Mouse (Mus musculus) kidney, adult 2 months (tissue): ENCODE data around the gene Apmap. TPM values are rescaled to one million over a fixed set of nuclear protein-coding genes. Genes with fewer than 3 reads are reported as not detected.
A peak's percentile ranks its signal among the peaks of the same experiment; 100 is the strongest.

Source experiments
- DNase-seq: peaks from one replicate; pipeline ENCODE4 v3.0.0; 2021
- H3K27ac ChIP-seq: fragments of 200-500 bp; 2 replicates; pipeline ENCODE4 v1.5.1; 2012; ENCODE audit warnings: low read depth, low read length, control low read depth, inconsistent platforms; ENCODE audit not compliant: insufficient read depth
- H3K27me3 ChIP-seq: fragments of 200-500 bp; replicated peaks from 2 replicates; pipeline ENCODE4 v1.6.1; 2012; ENCODE audit warnings: mild to moderate bottlenecking, moderate library complexity, low read length, inconsistent platforms; ENCODE audit not compliant: control insufficient read depth, insufficient read depth
- H3K36me3 ChIP-seq: fragments of 200-500 bp; 2 replicates; pipeline ENCODE4 v1.6.1; 2012; ENCODE audit warnings: mild to moderate bottlenecking, moderate library complexity, low read length, inconsistent platforms; ENCODE audit not compliant: control insufficient read depth, insufficient read depth
- H3K4me1 ChIP-seq: fragments of 200-500 bp; 2 replicates; pipeline ENCODE4 v1.6.1; 2011; ENCODE audit warnings: low read length; ENCODE audit not compliant: control insufficient read depth, insufficient read depth
- H3K4me3 ChIP-seq: fragments of 200-500 bp; 2 replicates; pipeline ENCODE4 v1.5.1; 2011; ENCODE audit warnings: mild to moderate bottlenecking, low read depth, low read length, control low read depth; ENCODE audit not compliant: insufficient read depth
- CTCF ChIP-seq: fragments of 200-500 bp; conservative IDR thresholded peaks from 2 replicates; pipeline ENCODE4 v1.5.1; 2011; ENCODE audit warnings: low read depth, mild to moderate bottlenecking, control low read depth, low read length, moderate library complexity, mixed read lengths; ENCODE audit not compliant: insufficient read depth, insufficient read length
- POLR2A ChIP-seq: fragments of 200-500 bp; IDR thresholded peaks from one replicate; pipeline ENCODE4 v1.6.1; 2011; ENCODE audit warnings: low read depth, low read length, control low read depth
- WGBS: fragments of 180-500 bp; shearing (Covaris S2); methylation state at CpG from one replicate; pipeline ENCODE4 v1.1.7; 2018; 5-methylcytosine and 5-hydroxymethylcytosine counted together
- polyA plus RNA-seq: library from polyadenylated mRNA; depleted of rRNA; stranded (reverse); fragments of >200 nt; gene quantifications from 2 replicates; pipeline ENCODE4 v1.2.3, GENCODE M21; 2012

Gene Apmap
- polyA plus RNA-seq, 1 experiment: 172 TPM

DNA sequence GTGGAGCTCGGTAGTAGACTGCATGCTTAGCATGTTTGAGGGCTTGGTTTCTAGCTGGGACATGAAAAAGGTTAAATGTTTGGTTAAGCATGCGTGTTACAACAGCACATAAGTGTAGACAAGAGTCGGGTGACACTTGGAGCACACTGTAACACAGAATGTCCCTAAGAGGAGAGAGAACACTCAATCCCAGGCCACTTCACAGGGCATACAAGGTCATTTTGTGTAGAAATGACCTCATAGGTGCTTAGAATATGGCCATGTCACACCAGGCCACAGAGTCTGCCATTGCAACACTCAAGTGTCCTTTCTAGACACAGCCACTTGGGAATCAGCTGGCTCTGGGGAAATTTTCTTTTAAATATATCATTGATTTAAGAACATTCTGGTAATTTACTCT lies 15.6 kb upstream of the Apmap start:
- 87% methylated on average over 3 of the region's 3 CpGs for WGBS
- H3K36me3 ChIP-seq: no peaks in the 10 kb centered on the region; the same call in 1 of the 2 replicates

DNA sequence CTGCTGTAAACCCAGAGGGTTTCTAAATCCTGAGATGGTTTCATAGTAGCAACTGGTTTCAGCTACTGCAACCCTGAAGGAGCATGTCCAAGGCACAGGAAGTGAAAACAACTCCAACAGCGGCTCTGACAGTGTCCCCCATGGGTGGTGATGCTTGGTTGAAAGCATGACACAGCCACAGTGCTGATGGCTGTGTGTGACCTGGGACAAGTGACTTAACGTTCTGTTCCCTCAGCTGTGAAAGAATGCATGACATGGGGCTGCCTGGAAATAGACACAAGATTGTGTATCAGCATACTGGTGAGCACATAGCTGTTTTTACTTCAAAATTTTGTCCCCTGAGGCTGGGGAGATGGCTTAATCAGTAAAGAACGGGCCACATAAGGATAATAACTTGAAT lies 13.3 kb upstream of the Apmap start:
- no peak overlapping the region for H3K4me3 ChIP-seq
- no peaks in the 10 kb centered on the region; the same call in 1 of the 2 replicates for H3K36me3 ChIP-seq
- no peaks in the 10 kb centered on the region for H3K4me1 ChIP-seq
- no peak for DNase-seq
- H3K27me3 ChIP-seq: no peaks in the 10 kb centered on the region
- no peak overlapping the region for H3K27ac ChIP-seq
- TF ChIP-seq POLR2A (no peak), CTCF (no peak)
- WGBS: 59% methylated on average over 3 of the region's 3 CpGs

More for the DNA sequence above, 15.6 kb upstream of the Apmap start:
- Histone ChIP-seq H3K4me3 (no peak overlapping the region), H3K27me3 (no peaks in the 10 kb centered on the region), H3K4me1 (no peaks in the 10 kb centered on the region), H3K27ac (no peak overlapping the region)
- TF ChIP-seq POLR2A (no peak), CTCF (no peak)
- DNase-seq: no peak

GRCm38 (mm10) chr2:150610097-150610496 lies 1.7 kb upstream of the Apmap start:
- peaks cover 7% of the 10 kb centered on the region; the same call in 1 of the 2 replicates for H3K4me1 ChIP-seq
- no peak overlapping the region for H3K27ac ChIP-seq
- TF ChIP-seq POLR2A: no peak
- no peak for TF ChIP-seq CTCF
- 77% methylated on average over 3 of the region's 3 CpGs for WGBS
- no peak for DNase-seq
- peaks cover 1% of the 10 kb centered on the region; the same call in 1 of the 2 replicates for H3K36me3 ChIP-seq
- no peak overlapping the region for H3K4me3 ChIP-seq
- H3K27me3 ChIP-seq: no peaks in the 10 kb centered on the region

DNA sequence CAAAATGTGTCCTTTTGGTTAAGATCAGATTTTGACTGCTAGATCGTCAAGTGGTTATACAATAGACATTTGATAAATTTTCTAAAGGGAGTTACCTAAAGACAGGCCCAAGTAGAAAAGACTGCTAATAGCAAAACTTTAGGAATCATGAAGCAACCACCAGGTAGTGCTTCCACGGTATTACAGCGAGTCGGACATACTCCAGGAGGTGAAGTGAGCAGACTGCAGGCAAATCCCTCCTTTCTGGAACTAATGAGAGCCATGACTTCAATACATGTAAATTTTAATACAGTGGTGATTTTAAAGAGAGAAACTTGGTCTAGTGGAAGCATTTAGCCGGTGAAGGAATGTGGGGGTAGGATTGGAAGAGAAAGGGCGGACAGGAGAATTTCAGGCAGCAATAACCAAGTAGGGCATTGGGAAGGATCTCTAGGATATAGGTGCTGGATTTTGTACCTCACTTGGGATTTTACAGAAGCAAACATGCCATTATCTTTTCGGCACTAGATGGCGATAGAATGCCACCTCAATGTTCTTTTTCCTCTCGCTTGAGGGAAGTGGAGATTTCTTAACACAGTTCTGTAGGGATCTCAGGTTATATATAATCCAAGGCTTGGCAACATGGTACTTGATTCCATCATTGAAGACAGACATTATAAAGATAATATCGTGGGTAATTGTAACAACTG lies 649 bp upstream of the Apmap start:
- WGBS: 1% methylated on average over 10 of the region's 10 CpGs
- TF ChIP-seq POLR2A (no peak), CTCF (0 out of 2 replicates have a peak, but pooled peaks have one; percentile 15)
- H3K36me3 ChIP-seq: peaks cover 1% of the 10 kb centered on the region; the same call in 1 of the 2 replicates
- H3K27ac ChIP-seq: no peak overlapping the region
- H3K27me3 ChIP-seq: no peaks in the 10 kb centered on the region
- peaks cover 11% of the 10 kb centered on the region; the same call in 1 of the 2 replicates for H3K4me1 ChIP-seq
- peak; percentile 80 for DNase-seq
- peak overlapping the region; percentile 95; the same call in 1 of the 2 replicates for H3K4me3 ChIP-seq

GRCm38 (mm10) chr2:150607086-150607485 lies 1.3 kb downstream of the Apmap start:
- Histone ChIP-seq H3K4me3 (no peak overlapping the region), H3K4me1 (peaks cover 11% of the 10 kb centered on the region; the same call in 1 of the 2 replicates), H3K27ac (no peak overlapping the region), H3K27me3 (no peaks in the 10 kb centered on the region), H3K36me3 (peaks cover 1% of the 10 kb centered on the region; the same call in 1 of the 2 replicates)
- DNase-seq: no peak
- TF ChIP-seq CTCF (no peak), POLR2A (no peak)
- WGBS: 59% methylated on average over 1 of the region's 1 CpGs

DNA sequence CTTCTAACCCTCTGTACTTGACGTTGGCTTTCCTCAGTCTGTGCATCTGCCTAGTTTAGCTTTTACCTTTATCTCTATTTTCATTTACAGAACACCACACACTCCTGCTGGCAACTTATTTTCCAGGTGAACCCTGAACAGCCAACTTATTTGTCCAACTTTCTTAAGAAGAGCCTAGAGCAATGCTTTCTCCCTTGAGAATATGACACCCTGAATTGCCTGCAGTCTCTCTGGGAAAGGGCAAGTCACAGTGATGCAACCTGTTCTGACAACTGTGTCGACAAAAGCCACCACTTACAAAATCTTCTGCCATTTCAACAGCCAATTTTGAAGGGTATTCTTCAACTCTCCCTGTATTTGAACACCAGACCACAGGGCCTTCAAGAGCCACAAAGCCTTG lies 3.6 kb downstream of the Apmap start:
- no peak for DNase-seq
- peak overlapping the region; percentile 9; the same call in 1 of the 2 replicates for H3K27ac ChIP-seq
- no peak overlapping the region for H3K4me3 ChIP-seq
- 71% methylated on average over 2 of the region's 2 CpGs for WGBS
- TF ChIP-seq CTCF: no peak
- TF ChIP-seq POLR2A: no peak
- peaks cover 1% of the 10 kb centered on the region; the same call in 1 of the 2 replicates for H3K36me3 ChIP-seq
- H3K4me1 ChIP-seq: peaks cover 16% of the 10 kb centered on the region; the same call in 1 of the 2 replicates
- no peaks in the 10 kb centered on the region for H3K27me3 ChIP-seq

DNA sequence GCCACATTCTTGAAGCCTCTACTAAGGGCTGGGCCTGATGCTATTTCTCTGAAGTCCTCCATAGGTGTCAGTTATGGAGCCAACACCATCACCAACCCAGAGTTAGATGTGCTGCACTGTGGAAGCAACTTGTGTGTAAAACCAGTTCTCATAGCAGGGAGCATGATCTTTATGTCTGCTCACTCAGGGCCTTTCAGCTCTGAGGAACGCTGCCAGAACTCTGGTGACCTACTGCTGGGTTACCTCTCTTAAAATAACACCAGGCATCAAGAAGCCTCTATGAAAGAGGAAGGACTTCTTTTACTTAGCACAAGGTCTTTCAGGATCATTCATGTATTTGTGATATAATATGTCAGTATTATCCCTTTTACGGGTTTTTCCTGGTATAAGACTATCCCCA lies 6.2 kb downstream of the Apmap start:
- Histone ChIP-seq H3K4me1 (peaks cover 14% of the 10 kb centered on the region; the same call in 1 of the 2 replicates), H3K36me3 (peaks cover 1% of the 10 kb centered on the region; the same call in 1 of the 2 replicates), H3K4me3 (no peak overlapping the region), H3K27me3 (no peaks in the 10 kb centered on the region), H3K27ac (no peak overlapping the region)
- no peak for TF ChIP-seq CTCF
- TF ChIP-seq POLR2A: no peak
- 83% methylated on average over 2 of the region's 2 CpGs for WGBS
- DNase-seq: peak; percentile 35
